Mouse (Mus musculus) lung, postnatal 14 days (tissue): ENCODE measurements at regions not wholly inside any gene's neighbourhood (a gene's known extent, or its start where the extent isn't known, plus 50 kb on each side); places are given as distances from the start of the nearest gene placed in this dataset.
A peak's percentile ranks its signal among the peaks of the same experiment; 100 is the strongest.

ENCODE experiments used
- DNase-seq: peaks from one replicate; pipeline ENCODE4 v3.0.0; 2021

GRCm38 (mm10) chr5:85706084-85706483 lies 359.3 kb downstream of the Cenpc1 start:
- no peak for DNase-seq

- DNase-seq: no peak
Observed at GRCm38 (mm10) chr5:85677872-85678271, 387.5 kb downstream of the Cenpc1 start.

GRCm38 (mm10) chr5:85671121-85671520 lies 394.3 kb downstream of the Cenpc1 start:
- DNase-seq: no peak

GRCm38 (mm10) chr5:85661487-85661886 lies 403.9 kb downstream of the Cenpc1 start:
- DNase-seq: no peak

GRCm38 (mm10) chr5:85621078-85621477 lies 444.3 kb downstream of the Cenpc1 start:
- DNase-seq: no peak

- no peak for DNase-seq
Observed at GRCm38 (mm10) chr5:85614783-85615182, 450.6 kb downstream of the Cenpc1 start.

GRCm38 (mm10) chr5:85612606-85613005 lies 452.8 kb downstream of the Cenpc1 start:
- DNase-seq: peak; percentile 38

GRCm38 (mm10) chr5:85609104-85609503 lies 456.3 kb downstream of the Cenpc1 start:
- no peak for DNase-seq

- DNase-seq: no peak
Observed at GRCm38 (mm10) chr5:85598164-85598563, 467.2 kb downstream of the Cenpc1 start.

GRCm38 (mm10) chr5:85595082-85595447 lies 470.3 kb downstream of the Cenpc1 start:
- no peak for DNase-seq

- DNase-seq: no peak
Observed at GRCm38 (mm10) chr5:85594413-85595081, 470.8 kb downstream of the Cenpc1 start.

GRCm38 (mm10) chr5:85592236-85592635 lies 473.1 kb downstream of the Cenpc1 start:
- no peak for DNase-seq

- DNase-seq: peak; percentile 38
Observed at GRCm38 (mm10) chr5:85586727-85587126, 478.7 kb downstream of the Cenpc1 start.

- no peak for DNase-seq
Observed at GRCm38 (mm10) chr5:85572531-85572930, 492.9 kb downstream of the Cenpc1 start.

GRCm38 (mm10) chr5:85571967-85572366 lies 493.4 kb downstream of the Cenpc1 start:
- DNase-seq: no peak

- no peak for DNase-seq
Observed at GRCm38 (mm10) chr5:85571381-85571780, 494.0 kb downstream of the Cenpc1 start.

- no peak for DNase-seq
Observed at GRCm38 (mm10) chr5:85536329-85536728, 529.1 kb downstream of the Cenpc1 start.

GRCm38 (mm10) chr5:85525385-85526194 lies 539.8 kb downstream of the Cenpc1 start:
- DNase-seq: no peak

GRCm38 (mm10) chr5:85505244-85505643 lies 560.1 kb downstream of the Cenpc1 start:
- DNase-seq: no peak

- DNase-seq: no peak
Observed at GRCm38 (mm10) chr5:85497261-85497660, 568.1 kb downstream of the Cenpc1 start.

- DNase-seq: no peak
Observed at GRCm38 (mm10) chr5:85485733-85486322, 579.6 kb downstream of the Cenpc1 start.

- no peak for DNase-seq
Observed at GRCm38 (mm10) chr5:85485157-85485556, 580.2 kb downstream of the Cenpc1 start.

GRCm38 (mm10) chr5:85467811-85468210 lies 597.6 kb downstream of the Cenpc1 start:
- DNase-seq: no peak

GRCm38 (mm10) chr5:85467151-85467550 lies 598.2 kb downstream of the Cenpc1 start:
- DNase-seq: no peak
